Mouse (Mus musculus): ENCODE measurements around the gene Tgm7.

- peak; percentile 40 for TF ChIP-seq CTCF (IDR thresholded peaks at IDR 0.05; ENCODE audit: low read depth, low read length)
- TF ChIP-seq POLR2A (IDR thresholded peaks at IDR 0.05; ENCODE audit: insufficient read depth, low read length): no peak
- no peak for TF ChIP-seq EP300 (IDR thresholded peaks at IDR 0.05; ENCODE audit: insufficient read depth, low read depth, low read length)
Observed at GRCm38 (mm10) chr2:121102051-121102450, 7.5 kb downstream of the Tgm7 start.
